Mouse (Mus musculus) midbrain, embryonic 14.5 days (tissue): ENCODE results near the gene Gna15. TPM values are rescaled to one million over a fixed set of nuclear protein-coding genes. Genes with fewer than 3 reads are reported as not detected.

Source experiments
- ATAC-seq: fragments of 200-750 bp; cut with Nextera tagmentation; 2 replicates; pipeline ENCODE4 v1.8.0; 2017; ENCODE audit warnings: moderate number of reproducible peaks, moderate library complexity; ENCODE audit not compliant: low FRiP score, low TSS enrichment
- DNase-seq: peaks from one replicate; pipeline ENCODE4 v3.0.0-alpha.2; 2015
- H3K27ac ChIP-seq: fragments of 300-500 bp; sonication (generic); replicated peaks from 2 replicates; pipeline ENCODE4 v1.5.1; 2014; ENCODE audit warnings: mild to moderate bottlenecking, low read depth, low read length, moderate library complexity
- H3K27me3 ChIP-seq: fragments of 300-500 bp; sonication (generic); 2 replicates; pipeline ENCODE4 v1.6.1; 2014; ENCODE audit warnings: low read length, control low read depth, mixed read lengths; ENCODE audit not compliant: control insufficient read depth, insufficient read depth
- H3K36me3 ChIP-seq: fragments of 300-500 bp; sonication (generic); 2 replicates; pipeline ENCODE4 v1.6.1; 2014; ENCODE audit warnings: low read length, control low read depth; ENCODE audit not compliant: control insufficient read depth, insufficient read depth
- H3K4me1 ChIP-seq: fragments of 300-500 bp; sonication (generic); 2 replicates; pipeline ENCODE4 v1.6.1; 2014; ENCODE audit warnings: mild to moderate bottlenecking, antibody characterized with exemption, low read length, control low read depth; ENCODE audit not compliant: control insufficient read depth, insufficient read depth
- H3K4me2 ChIP-seq: fragments of 300-500 bp; sonication (generic); 2 replicates; pipeline ENCODE4 v1.6.1; 2014; ENCODE audit warnings: mild to moderate bottlenecking, low read length, moderate library complexity
- H3K4me3 ChIP-seq: fragments of 300-500 bp; sonication (generic); replicated peaks from 2 replicates; pipeline ENCODE4 v1.5.1; 2014; ENCODE audit warnings: low read depth, low read length
- H3K9ac ChIP-seq: fragments of 300-500 bp; sonication (generic); replicated peaks from 2 replicates; pipeline ENCODE4 v1.6.1; 2014; ENCODE audit warnings: mild to moderate bottlenecking, low read length, moderate library complexity
- H3K9me3 ChIP-seq: fragments of 300-500 bp; sonication (generic); 2 replicates; pipeline ENCODE4 v1.6.1; 2016; ENCODE audit warnings: low read length, control low read depth, mixed read lengths; ENCODE audit not compliant: control insufficient read depth
- WGBS: fragments of 180-500 bp; shearing (Covaris S2); extraction: QIAGEN DNeasy Blood & Tissue Kit; methylation state at CpG from one replicate; pipeline ENCODE4 v1.1.7; 2014; 5-methylcytosine and 5-hydroxymethylcytosine counted together
- polyA plus RNA-seq: library from polyadenylated mRNA; unstranded; fragments of >200 nt; fragmentation: Nextera tagmentation; extraction: Ambion mirVana; gene quantifications from 2 replicates; pipeline ENCODE4 v1.2.1, GENCODE M21; 2014

The Gna15 gene
- polyA plus RNA-seq, 1 experiment from 2014 or later, result 0.88 TPM

- H3K4me2 ChIP-seq, result no peak overlapping the region
- H3K4me3 ChIP-seq, result no peak overlapping the region
- H3K36me3 ChIP-seq, result no peaks in the 10 kb centered on the region
- ATAC-seq (no peak), DNase-seq (no peak)
- H3K9ac ChIP-seq, result no peak overlapping the region
- H3K9me3 ChIP-seq, result no peaks in the 10 kb centered on the region
- no peaks in the 10 kb centered on the region for H3K4me1 ChIP-seq
- H3K27me3 ChIP-seq, result no peaks in the 10 kb centered on the region
- 80% methylated on average over 13 of the region's 13 CpGs for WGBS
- H3K27ac ChIP-seq, result no peak overlapping the region
These were observed 16.1 kb downstream of the Gna15 start for GRCm38 (mm10) chr10:81507691-81508489.

GRCm38 (mm10) chr10:81507095-81507494 is 16.9 kb downstream of the Gna15 start:
- WGBS, result 42% methylated on average over 6 of the region's 6 CpGs
- DNase-seq (no peak), ATAC-seq (no peak)
- no peak overlapping the region for H3K27ac ChIP-seq
- H3K4me3 ChIP-seq, result no peak overlapping the region
- no peaks in the 10 kb centered on the region for H3K4me1 ChIP-seq
- no peaks in the 10 kb centered on the region for H3K27me3 ChIP-seq
- H3K36me3 ChIP-seq, result no peaks in the 10 kb centered on the region
- no peaks in the 10 kb centered on the region for H3K9me3 ChIP-seq
- no peak overlapping the region for H3K9ac ChIP-seq
- H3K4me2 ChIP-seq, result no peak overlapping the region

DNA sequence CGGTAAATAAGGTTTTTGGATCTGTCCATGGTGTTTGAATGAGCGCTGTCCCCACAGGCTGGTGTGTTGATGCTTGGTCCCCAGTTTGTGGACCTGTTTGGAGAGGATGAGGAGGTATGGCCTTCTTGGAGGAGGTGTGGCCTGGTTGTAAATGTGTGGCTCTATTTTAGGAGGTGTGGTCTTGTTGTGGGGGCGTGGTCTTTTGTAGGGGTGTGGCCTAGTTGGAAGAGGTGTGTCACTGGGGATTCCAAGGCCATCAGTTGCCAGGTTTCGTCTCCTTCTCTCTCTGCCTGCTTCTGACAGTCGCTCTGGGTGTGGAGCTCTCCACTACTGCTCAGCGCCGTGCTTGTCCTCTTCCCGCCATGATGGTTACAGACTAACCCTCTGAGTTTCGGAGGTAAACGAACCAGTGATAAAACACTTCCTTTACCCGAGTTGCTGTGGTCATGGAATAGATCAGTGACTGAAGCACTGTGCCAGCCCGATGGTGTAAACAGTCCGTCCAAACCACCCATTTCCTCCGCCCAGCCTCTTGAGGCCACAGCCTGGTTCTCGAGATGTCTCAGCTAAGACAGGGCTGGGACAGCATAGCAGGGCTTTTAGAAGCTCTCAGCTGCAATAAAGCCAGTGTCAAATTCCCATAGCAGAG is 18.9 kb downstream of the Gna15 start:
- Histone ChIP-seq H3K9ac (no peak overlapping the region), H3K4me3 (no peak overlapping the region), H3K4me1 (no peaks in the 10 kb centered on the region), H3K36me3 (no peaks in the 10 kb centered on the region), H3K27me3 (no peaks in the 10 kb centered on the region), H3K4me2 (no peak overlapping the region), H3K27ac (no peak overlapping the region), H3K9me3 (no peaks in the 10 kb centered on the region)
- no peak for ATAC-seq
- DNase-seq, result no peak
- WGBS, result 85% methylated on average over 15 of the region's 15 CpGs

DNA sequence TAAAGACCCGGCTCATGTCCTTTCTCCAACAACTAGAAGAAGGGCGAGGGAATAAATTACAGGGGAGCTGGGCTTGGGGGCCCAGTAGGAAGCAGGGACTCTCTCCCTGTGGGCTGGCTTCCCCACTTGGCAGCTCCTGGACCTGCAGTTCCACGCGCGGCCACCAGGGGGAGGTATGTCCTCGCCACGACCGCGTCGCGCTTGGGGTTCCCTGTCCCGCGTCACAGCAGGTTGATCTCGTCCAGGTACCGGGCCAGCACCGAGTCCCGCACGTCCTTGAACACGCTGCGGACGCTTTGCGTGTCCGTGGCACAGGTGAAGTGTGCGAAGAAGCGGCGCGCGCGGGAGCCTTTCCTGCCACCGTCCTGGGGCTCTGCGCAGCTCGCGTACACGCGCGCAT is 21.4 kb downstream of the Gna15 start:
- Histone ChIP-seq H3K4me2 (peak overlapping the region; percentile 61), H3K4me1 (no peaks in the 10 kb centered on the region; the same call in 1 of the 2 replicates), H3K4me3 (peak overlapping the region; percentile 31), H3K27ac (no peak overlapping the region), H3K36me3 (no peaks in the 10 kb centered on the region), H3K9ac (peak overlapping the region; percentile 47), H3K27me3 (no peaks in the 10 kb centered on the region), H3K9me3 (no peaks in the 10 kb centered on the region)
- peak; percentile 90 for DNase-seq
- 6% methylated on average over 36 of the region's 36 CpGs for WGBS
- ATAC-seq, result peak; percentile 44

GRCm38 (mm10) chr10:81501863-81502262 is 22.2 kb downstream of the Gna15 start:
- 90% methylated on average over 5 of the region's 5 CpGs for WGBS
- H3K4me1 ChIP-seq, result peaks cover 7% of the 10 kb centered on the region; the same call in 1 of the 2 replicates
- no peak for DNase-seq
- no peak overlapping the region for H3K4me2 ChIP-seq
- no peaks in the 10 kb centered on the region for H3K27me3 ChIP-seq
- no peaks in the 10 kb centered on the region for H3K9me3 ChIP-seq
- H3K9ac ChIP-seq, result no peak overlapping the region
- no peak for ATAC-seq
- H3K27ac ChIP-seq, result no peak overlapping the region
- H3K4me3 ChIP-seq, result no peak overlapping the region
- no peaks in the 10 kb centered on the region for H3K36me3 ChIP-seq

DNA sequence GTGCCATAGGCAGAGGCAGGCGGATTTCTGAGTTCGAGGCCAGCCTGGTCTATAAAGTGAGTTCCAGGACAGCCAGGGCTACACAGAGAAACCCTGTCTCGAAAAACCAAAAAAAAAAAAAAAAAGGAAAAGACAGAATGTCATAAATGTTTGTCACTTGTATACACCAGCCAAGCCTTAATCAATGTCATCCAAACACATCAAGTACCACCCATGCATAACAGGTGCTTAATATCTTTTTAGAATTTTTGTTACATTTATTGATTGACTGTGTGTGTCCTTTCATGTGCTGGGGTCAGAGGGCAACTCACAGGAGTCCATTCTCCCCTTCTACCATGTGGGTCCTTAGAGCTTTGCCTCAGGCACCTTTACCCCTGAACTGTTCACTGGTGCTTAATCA is 24.0 kb downstream of the Gna15 start, which contains the start of gene S1pr4:
Gene S1pr4, minus strand, starts transcription at position 101 of the 400 bp plus-strand sequence.
- Histone ChIP-seq H3K27me3 (no peaks in the 10 kb centered on the region), H3K4me1 (peaks cover 14% of the 10 kb centered on the region), H3K9me3 (no peaks in the 10 kb centered on the region), H3K4me2 (no peak within 1 kb of the TSS), H3K9ac (no peak within 1 kb of the TSS), H3K36me3 (no peaks in the 10 kb centered on the region), H3K27ac (no peak within 1 kb of the TSS), H3K4me3 (no peak within 1 kb of the TSS)
- ATAC-seq (no peak), DNase-seq (no peak)
- WGBS, result 80% methylated on average over 3 of the region's 3 CpGs

- no peak overlapping the region for H3K27ac ChIP-seq
- H3K9ac ChIP-seq, result no peak overlapping the region
- H3K9me3 ChIP-seq, result no peaks in the 10 kb centered on the region
- no peaks in the 10 kb centered on the region for H3K36me3 ChIP-seq
- no peaks in the 10 kb centered on the region for H3K27me3 ChIP-seq
- 76% methylated on average over 23 of the region's 23 CpGs for WGBS
- no peak overlapping the region for H3K4me2 ChIP-seq
- DNase-seq (no peak), ATAC-seq (no peak)
- H3K4me1 ChIP-seq, result peaks cover 17% of the 10 kb centered on the region
- H3K4me3 ChIP-seq, result no peak overlapping the region
These were observed 24.6 kb downstream of the Gna15 start for GRCm38 (mm10) chr10:81499250-81499901.

GRCm38 (mm10) chr10:81498316-81499249 is 25.4 kb downstream of the Gna15 start:
- Histone ChIP-seq H3K9me3 (no peaks in the 10 kb centered on the region), H3K36me3 (no peaks in the 10 kb centered on the region), H3K4me3 (no peak overlapping the region), H3K4me2 (no peak overlapping the region), H3K9ac (0 out of 2 replicates have a peak overlapping the region, but pooled peaks have one; percentile 12), H3K4me1 (peaks cover 17% of the 10 kb centered on the region), H3K27me3 (no peaks in the 10 kb centered on the region), H3K27ac (no peak overlapping the region)
- DNase-seq (no peak), ATAC-seq (no peak)
- WGBS, result 88% methylated on average over 38 of the region's 38 CpGs
